Comparison of ENCODE assay signal across 11 mouse cellular contexts in the genomic region with DNA sequence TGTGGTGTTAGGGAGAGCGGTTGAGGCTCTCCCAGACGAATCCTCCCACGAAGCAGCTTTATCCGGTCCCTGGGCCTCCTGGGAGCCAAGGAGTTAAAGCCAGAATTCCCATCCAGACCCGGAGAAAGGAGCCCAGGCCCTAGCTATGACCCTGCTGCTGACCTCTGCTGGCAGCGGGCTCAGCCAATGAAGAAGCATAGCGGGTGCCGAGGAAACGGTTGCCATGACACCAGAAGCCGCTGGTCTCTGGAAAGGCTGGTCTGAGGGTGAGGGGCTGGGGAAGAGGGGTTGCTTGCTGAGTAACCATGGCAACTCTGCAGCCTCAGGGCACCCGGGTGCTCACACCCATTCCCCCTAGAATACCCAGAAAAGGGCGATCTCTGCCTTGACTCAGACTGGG. TPM values are rescaled to one million over a fixed set of nuclear protein-coding genes. Genes with fewer than 3 reads are reported as not detected.
DNase-seq lines count a peak whose midpoint lies in the region; ATAC-seq and TF ChIP-seq lines count a peak whose summit lies in the region.
"Had no signal": no experiment of that assay in that cellular context is flagged by ENCODE, and none has a peak within 500 bp of the region (broad histone marks: within the 10 kb centered on the region; RNA-seq: fewer than 3 reads in every experiment).

No protein-coding gene starts in this region.

- WGBS in lung, embryonic 16.5 days: 12% methylated on average over 12 of the region's 12 CpGs
- 8% methylated on average over 12 of the region's 12 CpGs for WGBS in lung, postnatal 0 days
- WGBS in forebrain, embryonic 13.5 days: 5% methylated on average over 12 of the region's 12 CpGs

- H3K27ac ChIP-seq in lung, embryonic 16.5 days (ENCODE audit: low read length): no peak overlapping the region
- H3K27ac ChIP-seq in lung, postnatal 0 days (ENCODE audit: low read length): no peak overlapping the region
- H3K27ac ChIP-seq in forebrain, embryonic 13.5 days: peak overlapping the region; percentile 88
- H3K27ac ChIP-seq in testis, adult 2 months (ENCODE audit: control insufficient read depth, insufficient read depth, low read depth, low read length): peak overlapping the region; percentile 65
- H3K27ac ChIP-seq: heart, embryonic 13.5 days had no signal

- no peak overlapping the region for H3K4me3 ChIP-seq in lung, embryonic 16.5 days (ENCODE audit: low read length)
- no peak overlapping the region for H3K4me3 ChIP-seq in lung, postnatal 0 days (ENCODE audit: low read depth, low read length)
- H3K4me3 ChIP-seq in forebrain, embryonic 13.5 days: no peak overlapping the region
- peak overlapping the region; percentile 86 for H3K4me3 ChIP-seq in testis, adult 2 months (ENCODE audit: control insufficient read depth, low read depth, low read length)
- H3K4me3 ChIP-seq: heart, embryonic 13.5 days had no signal

- no peak; the same call in 1 of the 2 replicates for TF ChIP-seq POLR2A in testis, adult 2 months (IDR thresholded peaks at IDR 0.05; ENCODE audit: control insufficient read depth, low read depth, low read length)

- H3K4me1 ChIP-seq in lung, embryonic 16.5 days (replicated peaks; ENCODE audit: control insufficient read depth, insufficient read depth, low read length): peaks cover 8% of the 10 kb centered on the region; the same call in 1 of the 2 replicates
- no peaks in the 10 kb centered on the region for H3K4me1 ChIP-seq in lung, postnatal 0 days (ENCODE audit: insufficient read depth, low read depth, low read length)
- H3K4me1 ChIP-seq in forebrain, embryonic 13.5 days: peaks cover 47% of the 10 kb centered on the region
- H3K4me1 ChIP-seq in testis, adult 2 months (ENCODE audit: control insufficient read depth, insufficient read depth, low read length): peaks cover 18% of the 10 kb centered on the region
- H3K4me1 ChIP-seq: heart, embryonic 13.5 days had no signal

- no peaks in the 10 kb centered on the region for H3K27me3 ChIP-seq in lung, embryonic 16.5 days (ENCODE audit: control insufficient read depth, insufficient read depth, low read depth, low read length)
- H3K27me3 ChIP-seq in lung, postnatal 0 days (replicated peaks; ENCODE audit: insufficient read depth, low read length): no peaks in the 10 kb centered on the region
- no peaks in the 10 kb centered on the region for H3K27me3 ChIP-seq in forebrain, embryonic 13.5 days
- no peaks in the 10 kb centered on the region for H3K27me3 ChIP-seq in testis, adult 2 months (ENCODE audit: control insufficient read depth, insufficient read depth, low read length)

- DNase-seq in lung, postnatal 0 days (ENCODE audit: low spot score): no peak
- peak; percentile 85 for DNase-seq in mesoderm, embryonic 11.5 days (ENCODE audit: low read depth, low spot score)
- no peak for DNase-seq in layer of hippocampus, adult 11-12 months (ENCODE audit: low spot score)
- no peak for DNase-seq in spleen, postnatal 14 days (ENCODE audit: low spot score in 2 of 2)
- DNase-seq: liver; right cerebral cortex, adult 18-20 months had no signal

- peak; percentile 30 for ATAC-seq in lung, embryonic 16.5 days (ENCODE audit: low read depth)
- ATAC-seq in lung, postnatal 0 days: no peak
- ATAC-seq in forebrain, embryonic 13.5 days: peak; percentile 78
- no peak for ATAC-seq in frontal cortex, adult (ENCODE audit: low TSS enrichment)

- TF ChIP-seq EP300 in lung, postnatal 0 days (IDR thresholded peaks at IDR 0.05): no peak

- no peaks in the 10 kb centered on the region for H3K36me3 ChIP-seq in lung, embryonic 16.5 days (ENCODE audit: control insufficient read depth, insufficient read depth, low read length)
- H3K36me3 ChIP-seq in lung, postnatal 0 days (ENCODE audit: insufficient read depth, low read length): no peaks in the 10 kb centered on the region
- no peaks in the 10 kb centered on the region for H3K36me3 ChIP-seq in forebrain, embryonic 13.5 days (ENCODE audit: poor library complexity, severe bottlenecking)
- no peaks in the 10 kb centered on the region for H3K36me3 ChIP-seq in testis, adult 2 months (ENCODE audit: control insufficient read depth, insufficient read depth, low read length)
- H3K36me3 ChIP-seq: heart, embryonic 13.5 days had no signal

- peaks cover 12% of the 10 kb centered on the region for H3K9me3 ChIP-seq in lung, embryonic 16.5 days (ENCODE audit: control insufficient read depth, low read length)
- no peaks in the 10 kb centered on the region for H3K9me3 ChIP-seq in lung, postnatal 0 days (ENCODE audit: low read length)
- peaks cover 6% of the 10 kb centered on the region; the same call in 1 of the 2 replicates for H3K9me3 ChIP-seq in forebrain, embryonic 13.5 days (replicated peaks)

- no peak overlapping the region for H3K9ac ChIP-seq in lung, embryonic 16.5 days (ENCODE audit: low read length)
- H3K9ac ChIP-seq in lung, postnatal 0 days (replicated peaks; ENCODE audit: low read depth): no peak overlapping the region; the same call in 1 of the 2 replicates
- peak overlapping the region; percentile 46; the same call in 1 of the 2 replicates for H3K9ac ChIP-seq in forebrain, embryonic 13.5 days
- H3K9ac ChIP-seq: heart, embryonic 13.5 days had no signal

- TF ChIP-seq CTCF in lung, postnatal 0 days (IDR thresholded peaks at IDR 0.05): no peak
- no peak for TF ChIP-seq CTCF in testis, adult 2 months (IDR thresholded peaks at IDR 0.05; ENCODE audit: control insufficient read depth, insufficient read depth, insufficient replicate concordance, low read depth, low read length)

- H3K4me2 ChIP-seq in lung, embryonic 16.5 days (ENCODE audit: low read depth, low read length): no peak overlapping the region
- H3K4me2 ChIP-seq in lung, postnatal 0 days (replicated peaks; ENCODE audit: low read depth, low read length): no peak overlapping the region
- peak overlapping the region; percentile 26 for H3K4me2 ChIP-seq in forebrain, embryonic 13.5 days
- H3K4me2 ChIP-seq: heart, embryonic 13.5 days had no signal

RNA-seq across cellular contexts. Expression of a gene that starts 11.7 kb away (rescaled TPM):
- polyA plus RNA-seq in lung, embryonic 16.5 days (2015; fragmentation: Nextera tagmentation; extraction: Ambion mirVana): 59.1 and 59.9 TPM in 2 replicates
- 25.6 and 29.6 TPM in 2 replicates for polyA plus RNA-seq in lung, postnatal 0 days (2015; fragmentation: Nextera tagmentation; extraction: Ambion mirVana)
- 276 and 292 TPM in 2 replicates for polyA plus RNA-seq in forebrain, embryonic 13.5 days (2015; fragmentation: Nextera tagmentation; extraction: Ambion mirVana)
- 63.4 and 68.8 TPM in 2 replicates for polyA plus RNA-seq in testis, adult 2 months (2012; rRNA removed)

RNA-seq across cellular contexts. Expression of a gene that starts 24.2 kb away (rescaled TPM):
- polyA plus RNA-seq in lung, embryonic 16.5 days (2015; fragmentation: Nextera tagmentation; extraction: Ambion mirVana): not detected in 2 replicates
- not detected in 2 replicates for polyA plus RNA-seq in lung, postnatal 0 days (2015; fragmentation: Nextera tagmentation; extraction: Ambion mirVana)
- polyA plus RNA-seq in forebrain, embryonic 13.5 days (2015; fragmentation: Nextera tagmentation; extraction: Ambion mirVana): 0.14 TPM in 1 of 2 replicates, not detected in the other
- 1,198 and 1,268 TPM in 2 replicates for polyA plus RNA-seq in testis, adult 2 months (2012; rRNA removed)
- polyA plus RNA-seq: heart, embryonic 13.5 days had no signal

Comparison
In these comparisons a context has a peak if more than half of its experiments do, and no peak if none do; other contexts are left out.
1. ATAC-seq: peak in lung, embryonic 16.5 days (single experiment) and forebrain, embryonic 13.5 days (single experiment); none in lung, postnatal 0 days (single experiment) and frontal cortex, adult (single experiment).
2. H3K27ac ChIP-seq: peak in forebrain, embryonic 13.5 days (single experiment) and testis, adult 2 months (single experiment); none in lung, embryonic 16.5 days (single experiment) and lung, postnatal 0 days (single experiment).
3. RNA of a gene that starts 24.2 kb away (polyA plus RNA-seq): 1,198 to 1,268 TPM in testis, adult 2 months; 0.14 TPM in forebrain, embryonic 13.5 days, not detected in lung, embryonic 16.5 days and not detected in lung, postnatal 0 days; every median in the first group is over 1,000 times any median in the second.